Mouse (Mus musculus) gonadal fat pad, adult 2 months (tissue): ENCODE results near the gene Sqstm1. TPM values are rescaled to one million over a fixed set of nuclear protein-coding genes. Genes with fewer than 3 reads are reported as not detected.
A peak's percentile ranks its signal among the peaks of the same experiment; 100 is the strongest.

Experiments
- DNase-seq: peaks from one replicate; pipeline ENCODE4 v3.0.0-alpha.2; 2012; ENCODE audit warnings: low read depth
- polyA plus RNA-seq: library from polyadenylated mRNA; depleted of rRNA; stranded (reverse); fragments of >200 nt; gene quantifications from 2 replicates; pipeline ENCODE4 v1.2.3, GENCODE M21; 2012

Sqstm1 gene
- polyA plus RNA-seq, 1 experiment = 227 TPM

DNA sequence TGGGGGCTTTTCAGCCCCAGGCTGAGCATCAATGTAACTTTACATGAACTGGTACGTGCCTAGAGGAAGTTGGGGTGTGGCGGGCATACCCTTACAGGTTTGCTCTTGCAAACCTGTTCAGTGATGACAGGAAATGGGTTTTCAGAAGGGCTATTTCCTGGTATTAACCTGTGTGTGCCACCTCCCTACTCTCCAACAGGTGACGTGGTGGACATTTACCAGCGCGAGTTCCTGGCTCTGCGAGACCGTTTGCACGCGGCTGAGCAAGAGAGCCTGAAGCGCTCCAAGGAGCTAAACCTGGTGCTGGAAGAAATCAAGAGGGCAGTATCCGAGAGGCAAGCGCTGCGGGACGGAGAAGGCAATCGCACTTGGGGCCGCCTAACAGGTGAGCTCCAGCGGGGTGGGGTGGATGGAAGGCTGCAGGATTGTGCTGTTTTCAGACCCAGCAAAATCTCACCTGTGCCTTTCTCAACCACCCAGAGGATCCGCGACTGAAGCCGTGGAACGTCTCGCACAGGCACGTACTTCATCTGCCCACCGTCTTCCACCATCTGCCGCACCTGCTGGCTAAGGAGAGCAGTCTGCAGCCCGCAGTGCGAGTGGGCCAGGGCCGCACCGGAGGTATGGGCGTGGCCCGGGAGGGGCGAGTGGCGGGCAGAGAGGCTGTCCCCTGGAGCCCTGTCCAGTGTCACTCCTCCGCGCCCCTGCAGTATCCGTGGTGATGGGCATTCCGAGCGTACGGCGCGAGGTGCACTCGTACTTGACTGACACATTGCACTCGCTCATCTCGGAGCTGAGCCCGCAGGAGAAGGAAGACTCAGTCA lies 20.1 kb upstream of the Sqstm1 start:
- no peak for DNase-seq

DNA sequence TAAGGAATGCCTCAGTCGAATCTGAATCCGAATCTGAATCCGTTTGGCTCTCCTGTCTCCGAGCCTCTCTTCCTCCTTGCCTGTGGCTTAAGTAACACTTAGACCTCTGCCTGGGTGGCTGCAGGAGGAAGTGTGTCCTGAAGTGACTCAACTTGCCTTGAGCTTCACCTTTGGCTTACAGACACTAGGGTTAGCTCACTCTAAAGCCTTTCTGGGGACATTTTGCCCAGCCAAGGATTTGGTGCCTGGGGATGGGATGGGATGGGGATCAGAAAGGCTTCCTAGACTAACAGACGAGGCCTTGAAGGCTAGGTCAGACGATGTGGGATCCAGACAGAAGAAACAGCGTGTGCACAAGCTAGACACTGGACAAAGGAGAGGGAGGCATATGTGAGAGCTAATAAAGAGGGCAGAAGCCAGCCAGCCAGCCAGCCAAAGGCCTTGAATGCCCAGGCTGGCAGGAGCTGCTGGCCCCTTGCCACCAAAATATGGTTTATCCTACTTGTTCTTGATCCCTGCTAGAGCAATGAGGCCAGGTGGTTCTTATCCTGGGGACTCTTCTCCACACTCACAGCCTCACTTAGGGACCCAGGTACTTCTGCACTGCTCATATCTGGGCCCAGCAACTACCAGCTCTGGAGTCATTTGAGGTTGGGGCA lies 18.8 kb upstream of the Sqstm1 start:
- DNase-seq = peak; percentile 81

DNA sequence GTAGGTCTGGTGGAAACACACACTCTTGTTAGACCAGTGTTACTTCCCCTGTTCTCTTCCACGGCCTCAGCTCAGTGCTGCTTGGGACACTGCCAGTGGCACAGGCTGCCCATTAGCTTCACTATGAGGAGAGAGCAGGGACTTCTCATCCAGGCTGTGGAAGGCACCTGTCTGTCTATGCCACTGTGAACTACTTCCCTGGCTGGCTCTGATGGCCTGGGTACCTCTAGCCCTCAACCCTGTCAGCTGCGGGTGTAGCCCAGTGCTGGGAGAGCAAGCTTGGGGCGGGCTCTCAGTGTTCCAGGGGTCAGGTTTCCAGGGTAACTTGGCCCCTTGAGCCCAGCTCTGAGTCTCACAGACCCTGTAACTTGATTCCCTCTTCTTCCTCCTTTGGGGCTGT lies 18.1 kb upstream of the Sqstm1 start:
- no peak for DNase-seq

- no peak for DNase-seq
Observed at GRCm38 (mm10) chr11:50227736-50228135, 17.1 kb upstream of the Sqstm1 start.

GRCm38 (mm10) chr11:50227226-50227625 lies 16.6 kb upstream of the Sqstm1 start:
- no peak for DNase-seq

DNA sequence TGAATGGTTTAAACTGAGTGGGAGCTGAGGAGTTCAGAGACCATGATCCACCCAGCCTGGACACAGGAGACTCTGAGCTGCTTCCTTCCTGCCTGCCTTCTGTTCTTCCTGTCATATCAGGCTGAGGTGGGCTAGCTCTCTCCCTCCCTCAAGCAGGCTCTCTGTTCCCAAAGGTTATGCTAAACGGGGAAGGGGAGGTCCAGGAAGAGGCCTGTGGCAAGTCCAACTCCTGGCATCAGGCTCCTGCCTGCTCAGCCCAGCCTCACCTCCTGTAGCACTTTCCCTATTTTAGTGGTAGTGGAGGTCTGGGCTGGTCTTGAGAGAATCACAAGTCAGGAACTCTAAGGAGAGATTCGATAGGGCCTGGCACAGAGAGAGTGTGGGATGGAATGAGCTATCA lies 15.8 kb upstream of the Sqstm1 start:
- DNase-seq = no peak

- DNase-seq = no peak
Observed at GRCm38 (mm10) chr11:50225611-50226378, 15.2 kb upstream of the Sqstm1 start.

- DNase-seq = no peak
Observed at GRCm38 (mm10) chr11:50224671-50225530, 14.3 kb upstream of the Sqstm1 start.

DNA sequence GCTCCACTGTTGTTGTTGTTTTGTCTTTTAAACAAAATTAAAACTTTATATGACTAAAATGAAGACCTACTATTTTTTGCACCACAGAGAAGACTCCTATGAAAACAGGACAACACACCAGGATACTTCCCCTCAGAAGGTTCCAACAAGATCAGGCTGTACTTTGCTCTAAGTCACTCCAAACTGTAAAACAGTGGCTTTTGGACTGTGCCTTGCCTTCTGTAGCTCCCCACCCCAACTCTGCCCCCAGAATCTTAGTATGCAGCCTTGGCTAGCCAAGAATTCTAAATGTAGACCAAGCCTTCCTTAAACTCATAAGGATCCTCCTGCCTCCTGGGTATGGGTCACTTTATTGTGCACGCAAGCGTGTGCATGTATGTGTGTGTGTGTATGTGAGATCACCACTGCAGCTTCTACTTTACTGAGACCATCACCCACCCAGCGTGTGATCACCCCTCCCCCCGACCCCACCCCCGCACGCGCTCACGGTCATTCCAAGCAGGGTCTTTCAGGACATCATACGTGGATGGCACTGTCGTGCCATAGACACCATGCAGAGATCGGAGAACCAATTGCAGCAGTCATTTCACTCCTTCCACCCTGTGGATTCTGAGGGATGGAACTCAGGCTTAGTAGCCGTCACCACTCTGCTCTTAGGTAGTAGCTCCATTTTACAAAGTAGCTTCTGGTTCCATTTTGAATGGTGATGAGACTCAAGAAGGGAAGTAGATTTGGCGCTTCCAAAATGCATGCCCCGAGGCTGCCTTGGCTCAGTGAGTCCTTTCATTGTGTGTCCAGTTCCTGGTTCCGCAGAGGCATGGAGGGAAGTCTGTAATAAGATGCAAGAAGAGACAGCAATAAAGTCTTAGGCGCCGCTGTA lies 13.4 kb upstream of the Sqstm1 start:
- no peak for DNase-seq

- no peak for DNase-seq
Observed at GRCm38 (mm10) chr11:50222559-50223276, 12.1 kb upstream of the Sqstm1 start.

GRCm38 (mm10) chr11:50219833-50220232 lies 9.2 kb upstream of the Sqstm1 start:
- DNase-seq = no peak

- DNase-seq = no peak
Observed at GRCm38 (mm10) chr11:50217811-50218210, 7.2 kb upstream of the Sqstm1 start.

DNA sequence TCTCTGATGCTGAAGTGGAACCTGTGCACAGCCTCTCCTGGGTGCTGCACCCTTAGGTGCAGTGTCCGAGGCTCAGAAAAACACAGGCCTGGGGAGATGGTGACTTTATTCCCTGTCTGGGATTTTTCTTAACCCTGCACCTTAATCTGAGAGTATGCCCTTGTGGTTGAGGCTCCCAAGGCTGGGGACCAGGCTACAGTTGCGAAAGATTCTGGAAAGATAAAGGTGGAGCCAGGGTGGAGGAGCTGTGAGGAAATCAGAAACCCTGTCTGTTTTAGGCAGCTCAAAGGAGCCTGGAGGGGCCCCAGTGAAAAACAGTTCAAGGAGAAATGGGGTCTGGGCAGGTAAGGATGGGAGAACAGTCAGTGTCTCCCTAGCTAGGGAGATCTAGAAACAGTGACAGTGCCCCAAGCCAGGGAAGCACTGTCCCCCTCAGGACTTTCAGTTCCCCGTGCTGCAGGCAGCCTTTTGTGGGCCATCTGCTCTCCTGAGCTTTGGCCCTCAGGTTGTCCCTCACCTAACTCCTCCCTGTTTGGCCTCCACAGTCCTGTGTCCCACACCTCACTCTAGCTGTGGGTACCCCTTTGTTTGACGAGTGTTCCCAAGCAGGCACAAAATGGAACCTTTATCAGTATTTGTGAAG lies 6.2 kb upstream of the Sqstm1 start:
- DNase-seq = no peak

- no peak for DNase-seq
Observed at GRCm38 (mm10) chr11:50215633-50216032, 5.0 kb upstream of the Sqstm1 start.

DNA sequence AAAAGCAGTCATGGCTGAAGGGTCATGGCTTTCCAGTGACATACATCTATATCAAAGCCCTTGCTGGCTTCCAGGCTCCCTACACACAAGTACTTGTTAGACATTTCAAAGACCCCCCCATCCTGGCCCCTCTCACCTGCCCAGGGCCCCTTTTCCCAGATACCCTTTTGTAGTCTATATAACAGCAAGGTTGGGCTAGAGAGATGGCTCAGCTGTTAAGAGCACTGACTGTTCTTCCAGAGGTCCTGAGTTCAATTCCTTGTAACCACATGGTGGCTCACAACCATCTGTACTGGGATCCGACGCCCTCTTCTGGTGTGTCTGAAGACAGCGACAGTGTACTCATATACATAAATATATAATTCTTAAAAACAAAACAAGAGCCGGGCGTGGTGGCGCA lies 4.0 kb upstream of the Sqstm1 start:
- DNase-seq = no peak

GRCm38 (mm10) chr11:50212848-50213758 lies 2.5 kb upstream of the Sqstm1 start:
- no peak for DNase-seq

DNA sequence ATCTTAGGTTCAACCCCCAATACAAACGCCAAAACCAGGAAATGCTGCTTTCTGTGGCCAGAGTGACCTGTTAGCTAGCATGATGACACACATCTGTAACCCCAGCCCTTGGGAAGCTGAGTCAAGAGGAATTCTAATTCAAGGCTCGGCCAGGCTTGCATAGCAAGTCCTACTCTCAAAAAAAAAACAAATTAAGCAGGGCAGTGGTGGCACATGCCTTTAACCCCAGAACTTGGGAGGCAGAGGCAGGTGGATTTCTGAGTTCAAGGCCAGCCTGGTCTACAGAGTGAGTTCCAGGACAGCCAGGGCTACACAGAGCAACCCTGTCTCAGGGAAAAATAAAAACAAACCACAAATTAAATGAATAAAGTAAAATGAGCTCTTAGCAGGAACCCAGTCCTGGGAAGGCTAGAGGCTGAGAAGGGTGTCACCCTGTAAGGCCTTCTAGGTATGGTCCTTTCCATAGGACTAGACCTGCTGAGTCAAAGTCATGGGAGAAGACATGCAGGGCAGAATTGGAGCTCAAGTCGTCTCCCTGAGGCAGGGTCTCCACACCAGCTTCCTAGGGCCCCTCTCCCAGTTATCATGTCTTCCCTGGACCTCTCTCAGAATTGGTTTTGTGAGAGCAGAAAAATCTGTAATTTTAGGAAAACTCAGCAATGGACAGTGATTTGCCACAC lies 1.6 kb upstream of the Sqstm1 start:
- DNase-seq = no peak
